Mouse (Mus musculus) forebrain, embryonic 10.5 days (tissue): ENCODE results near the gene Arv1. TPM values are rescaled to one million over a fixed set of nuclear protein-coding genes. Genes with fewer than 3 reads are reported as not detected.

Experiments
- DNase-seq: peaks from one replicate; pipeline ENCODE4 v3.0.0-alpha.2; 2017; ENCODE audit warnings: low spot score; ENCODE audit errors: extremely low spot score
- H3K27ac ChIP-seq: fragments of 300-500 bp; sonication (generic); 2 replicates; pipeline ENCODE4 v1.5.1; 2016; ENCODE audit warnings: mild to moderate bottlenecking
- H3K27me3 ChIP-seq: fragments of 300-500 bp; sonication (generic); 2 replicates; pipeline ENCODE4 v1.6.1; 2016; ENCODE audit warnings: mild to moderate bottlenecking; ENCODE audit not compliant: poor library complexity, severe bottlenecking
- H3K36me3 ChIP-seq: fragments of 300-500 bp; sonication (generic); replicated peaks from 2 replicates; pipeline ENCODE4 v1.6.1; 2016; ENCODE audit warnings: mild to moderate bottlenecking, moderate library complexity
- H3K4me1 ChIP-seq: fragments of 300-500 bp; sonication (generic); 2 replicates; pipeline ENCODE4 v1.6.1; 2016
- H3K4me3 ChIP-seq: fragments of 300-500 bp; sonication (generic); 2 replicates; pipeline ENCODE4 v1.5.1; 2016; ENCODE audit warnings: mild to moderate bottlenecking, moderate library complexity
- H3K9me3 ChIP-seq: fragments of 300-500 bp; sonication (generic); 2 replicates; pipeline ENCODE4 v1.6.1; 2016; ENCODE audit warnings: mild to moderate bottlenecking, moderate library complexity
- WGBS: fragments of 180-500 bp; shearing (Covaris S2); methylation state at CpG from one replicate; pipeline ENCODE4 v1.1.7; 2016; 5-methylcytosine and 5-hydroxymethylcytosine counted together
- polyA plus RNA-seq: library from polyadenylated mRNA; unstranded; fragments of >200 nt; fragmentation: Nextera tagmentation; extraction: Ambion mirVana; gene quantifications from 2 replicates; pipeline ENCODE4 v1.2.1, GENCODE M21; 2016

Arv1 gene
- polyA plus RNA-seq, 1 experiment from 2014 or later = 40.3 TPM

DNA sequence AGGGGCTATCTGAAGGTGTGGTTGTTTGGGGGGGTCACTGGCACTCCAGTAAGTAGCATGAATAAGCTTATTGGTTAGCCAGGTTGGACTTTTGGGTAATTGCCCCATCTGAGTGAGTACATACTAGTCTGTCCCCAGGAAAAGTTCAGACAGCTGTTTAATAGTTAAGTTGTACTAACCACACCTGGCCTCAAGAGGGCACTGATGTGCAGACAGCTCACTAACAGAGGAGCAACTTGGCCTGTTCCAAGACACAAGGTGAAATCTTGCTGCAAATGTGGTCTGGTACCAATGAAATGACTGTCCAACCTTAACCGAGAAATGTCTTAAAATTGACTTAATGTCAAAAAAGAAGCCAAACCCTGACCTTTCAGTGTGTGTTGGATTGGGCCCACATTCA is 17.3 kb downstream of the Arv1 start:
- H3K9me3 ChIP-seq = no peaks in the 10 kb centered on the region
- 78% methylated on average over 1 of the region's 1 CpGs for WGBS

GRCm38 (mm10) chr8:124746661-124747060 is 24.7 kb downstream of the Arv1 start:
- Histone ChIP-seq H3K9me3 (no peaks in the 10 kb centered on the region), H3K36me3 (peaks cover 4% of the 10 kb centered on the region), H3K4me1 (peaks cover 21% of the 10 kb centered on the region), H3K27ac (no peak overlapping the region), H3K4me3 (no peak overlapping the region), H3K27me3 (peaks cover 30% of the 10 kb centered on the region)
- WGBS = 78% methylated on average over 13 of the region's 13 CpGs
- no peak for DNase-seq

More for the DNA sequence above, 17.3 kb downstream of the Arv1 start:
- Histone ChIP-seq H3K36me3 (peaks cover 64% of the 10 kb centered on the region), H3K27ac (no peak overlapping the region), H3K4me3 (no peak overlapping the region), H3K4me1 (peaks cover 10% of the 10 kb centered on the region), H3K27me3 (no peaks in the 10 kb centered on the region)
- no peak for DNase-seq

DNA sequence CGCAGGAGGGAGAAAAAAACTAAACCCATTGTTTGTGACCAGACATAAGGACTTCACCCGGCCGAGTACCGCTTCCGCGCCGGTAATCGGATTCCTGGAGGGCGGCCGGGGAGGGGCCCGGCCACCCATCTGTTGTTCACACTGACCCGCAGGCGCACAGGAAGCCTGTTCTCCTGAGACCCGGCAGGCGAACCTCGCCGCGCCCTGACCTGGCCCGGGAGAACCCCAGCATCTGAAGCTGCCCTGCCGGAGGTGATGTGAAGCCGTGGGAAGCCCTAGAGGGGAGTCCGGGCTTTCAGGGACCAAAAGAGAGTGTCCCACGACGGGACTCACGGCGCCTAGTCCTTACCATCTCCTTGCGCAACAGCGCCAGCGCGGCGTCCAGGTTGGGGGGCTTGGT is 29.3 kb downstream of the Arv1 start:
- Histone ChIP-seq H3K36me3 (no peaks in the 10 kb centered on the region), H3K9me3 (no peaks in the 10 kb centered on the region), H3K4me1 (peaks cover 31% of the 10 kb centered on the region), H3K4me3 (peak overlapping the region; percentile 65), H3K27ac (peak overlapping the region; percentile 63; the same call in 1 of the 2 replicates), H3K27me3 (peaks cover 72% of the 10 kb centered on the region)
- WGBS = under 1% methylated on average over 31 of the region's 31 CpGs
- peak; percentile 36 for DNase-seq

DNA sequence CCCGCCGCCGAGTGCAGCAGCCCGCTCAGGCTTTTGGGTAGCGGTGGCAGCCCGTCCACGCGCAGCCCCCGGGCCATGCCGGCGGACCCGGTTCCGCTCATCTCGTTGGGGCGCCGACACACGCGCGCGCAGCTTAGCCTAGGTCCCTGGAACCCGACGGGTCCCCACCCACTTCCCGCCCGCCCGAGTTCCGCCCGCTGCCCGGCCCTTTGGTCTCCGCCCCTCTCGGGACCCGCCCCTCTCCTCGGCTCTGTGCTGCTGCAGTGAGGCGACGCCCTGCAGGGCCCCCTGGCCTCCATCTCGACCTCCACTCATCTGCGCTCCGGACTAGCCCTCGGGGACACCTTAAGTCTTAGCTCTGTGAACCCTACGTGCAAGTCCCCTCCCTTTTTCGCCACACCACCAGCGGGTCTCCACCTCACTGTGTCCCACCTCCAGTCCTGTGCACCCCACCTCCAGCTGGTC is 29.8 kb downstream of the Arv1 start, which contains the start of gene Fam89a:
TSS of gene Fam89a (minus strand) at position 124 of the 465 bp plus-strand sequence.
- Histone ChIP-seq H3K4me3 (peak within 1 kb of the TSS; percentile 65), H3K27ac (peak within 1 kb of the TSS; percentile 63; the same call in 1 of the 2 replicates), H3K27me3 (peaks cover 72% of the 10 kb centered on the region), H3K4me1 (peaks cover 33% of the 10 kb centered on the region), H3K9me3 (no peaks in the 10 kb centered on the region), H3K36me3 (no peaks in the 10 kb centered on the region)
- peak; percentile 38 for DNase-seq
- under 1% methylated on average over 41 of the region's 41 CpGs for WGBS

GRCm38 (mm10) chr8:124752325-124752862 is 30.5 kb downstream of the Arv1 start:
- H3K9me3 ChIP-seq = no peaks in the 10 kb centered on the region

GRCm38 (mm10) chr8:124754101-124754791 is 32.3 kb downstream of the Arv1 start:
- WGBS = 14% methylated on average over 11 of the region's 11 CpGs
- no peak for DNase-seq
- Histone ChIP-seq H3K27me3 (peaks cover 66% of the 10 kb centered on the region), H3K4me3 (no peak overlapping the region), H3K27ac (no peak overlapping the region), H3K36me3 (no peaks in the 10 kb centered on the region), H3K4me1 (peaks cover 41% of the 10 kb centered on the region), H3K9me3 (no peaks in the 10 kb centered on the region)

More at GRCm38 (mm10) chr8:124752325-124752862, 30.5 kb downstream of the Arv1 start:
- no peak overlapping the region for H3K27ac ChIP-seq
- H3K4me1 ChIP-seq = peaks cover 39% of the 10 kb centered on the region
- peaks cover 72% of the 10 kb centered on the region for H3K27me3 ChIP-seq
- no peaks in the 10 kb centered on the region for H3K36me3 ChIP-seq
- WGBS = 30% methylated on average over 21 of the region's 21 CpGs
- peak overlapping the region; percentile 65 for H3K4me3 ChIP-seq
- no peak for DNase-seq

GRCm38 (mm10) chr8:124754792-124755190 is 32.9 kb downstream of the Arv1 start:
- no peak overlapping the region for H3K4me3 ChIP-seq
- DNase-seq = no peak
- H3K27me3 ChIP-seq = peaks cover 61% of the 10 kb centered on the region
- no peak overlapping the region for H3K27ac ChIP-seq
- 35% methylated on average over 4 of the region's 4 CpGs for WGBS
- no peaks in the 10 kb centered on the region for H3K36me3 ChIP-seq
- peaks cover 41% of the 10 kb centered on the region for H3K4me1 ChIP-seq
- no peaks in the 10 kb centered on the region for H3K9me3 ChIP-seq

DNA sequence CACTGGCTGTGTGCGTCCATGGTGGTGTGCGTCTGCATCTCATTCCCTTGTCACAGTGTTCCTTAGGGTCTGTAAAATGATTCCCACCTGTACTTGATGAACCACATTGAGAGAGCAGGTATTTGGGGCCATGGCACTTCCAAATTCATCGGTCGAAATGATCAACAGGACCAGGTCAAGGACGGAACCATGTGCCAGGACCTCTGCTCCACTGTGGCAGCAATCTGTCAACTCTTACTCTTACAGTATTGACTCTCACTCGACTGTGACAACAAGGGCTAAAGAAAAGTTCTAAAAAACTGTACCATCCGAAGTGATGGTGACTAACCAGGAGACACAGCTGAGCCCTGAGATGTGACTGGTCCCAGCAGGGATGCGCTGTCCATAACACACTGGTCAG is 33.5 kb downstream of the Arv1 start:
- Histone ChIP-seq H3K4me3 (no peak overlapping the region), H3K27me3 (peaks cover 54% of the 10 kb centered on the region), H3K9me3 (no peaks in the 10 kb centered on the region), H3K4me1 (peaks cover 41% of the 10 kb centered on the region), H3K36me3 (no peaks in the 10 kb centered on the region), H3K27ac (no peak overlapping the region)
- 86% methylated on average over 8 of the region's 8 CpGs for WGBS
- no peak for DNase-seq

- Histone ChIP-seq H3K27ac (no peak overlapping the region), H3K36me3 (no peaks in the 10 kb centered on the region), H3K27me3 (peaks cover 47% of the 10 kb centered on the region), H3K4me1 (peaks cover 35% of the 10 kb centered on the region), H3K9me3 (no peaks in the 10 kb centered on the region), H3K4me3 (no peak overlapping the region)
- DNase-seq = no peak
- WGBS = 63% methylated on average over 2 of the region's 2 CpGs
Measured at GRCm38 (mm10) chr8:124756153-124756552, 34.2 kb downstream of the Arv1 start.

DNA sequence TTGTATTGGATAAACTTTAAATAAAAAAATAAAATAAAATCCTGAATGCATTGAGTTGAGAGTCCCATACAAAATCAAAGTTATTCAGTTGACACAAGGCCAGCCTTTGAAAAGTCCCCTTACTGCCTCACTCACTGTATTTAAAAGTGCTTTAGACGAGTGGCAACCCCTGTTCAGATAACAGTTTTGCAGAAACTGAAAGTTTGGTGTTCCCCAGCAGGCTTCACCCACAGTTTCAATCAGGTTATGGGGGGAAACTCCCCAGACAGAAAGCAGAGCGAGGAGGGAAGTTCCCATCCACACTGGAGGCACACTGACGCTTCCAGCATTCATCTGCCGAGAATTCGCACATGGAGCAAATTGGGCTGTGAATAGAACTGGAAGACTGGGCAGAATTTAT is 34.7 kb downstream of the Arv1 start:
- Histone ChIP-seq H3K36me3 (no peaks in the 10 kb centered on the region), H3K4me1 (peaks cover 30% of the 10 kb centered on the region), H3K4me3 (no peak overlapping the region), H3K27me3 (peaks cover 43% of the 10 kb centered on the region), H3K9me3 (no peaks in the 10 kb centered on the region), H3K27ac (no peak overlapping the region)
- DNase-seq = no peak
- 72% methylated on average over 5 of the region's 5 CpGs for WGBS

DNA sequence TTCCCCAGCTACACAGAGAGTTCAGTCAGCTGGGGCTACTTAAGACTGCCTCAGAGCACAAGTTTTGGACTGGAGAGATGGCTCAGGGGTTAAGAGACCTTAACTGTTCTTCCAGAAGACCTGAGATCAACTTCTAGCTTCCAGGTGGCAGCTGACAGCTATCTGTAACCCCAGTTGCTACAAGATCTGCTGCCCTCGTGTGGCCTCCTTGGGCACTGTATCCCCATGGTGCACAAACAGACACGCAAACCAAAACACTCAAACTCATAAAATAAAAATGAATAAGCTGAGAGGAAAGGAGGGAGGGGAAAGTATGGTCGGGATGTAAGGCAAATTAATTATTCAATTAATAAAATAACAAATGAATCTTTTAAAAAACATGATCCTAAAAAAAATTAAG is 36.6 kb downstream of the Arv1 start:
- Histone ChIP-seq H3K27me3 (peaks cover 23% of the 10 kb centered on the region), H3K27ac (no peak overlapping the region), H3K9me3 (no peaks in the 10 kb centered on the region), H3K4me1 (peaks cover 21% of the 10 kb centered on the region), H3K36me3 (no peaks in the 10 kb centered on the region), H3K4me3 (no peak overlapping the region)
- no peak for DNase-seq
- WGBS = 51% methylated on average over 3 of the region's 3 CpGs

- Histone ChIP-seq H3K4me3 (no peak overlapping the region), H3K9me3 (no peaks in the 10 kb centered on the region), H3K27me3 (no peaks in the 10 kb centered on the region), H3K4me1 (no peaks in the 10 kb centered on the region), H3K36me3 (no peaks in the 10 kb centered on the region), H3K27ac (no peak overlapping the region)
- DNase-seq = no peak
- WGBS = 69% methylated on average over 7 of the region's 7 CpGs
Measured at GRCm38 (mm10) chr8:124763061-124763460, 41.1 kb downstream of the Arv1 start.

DNA sequence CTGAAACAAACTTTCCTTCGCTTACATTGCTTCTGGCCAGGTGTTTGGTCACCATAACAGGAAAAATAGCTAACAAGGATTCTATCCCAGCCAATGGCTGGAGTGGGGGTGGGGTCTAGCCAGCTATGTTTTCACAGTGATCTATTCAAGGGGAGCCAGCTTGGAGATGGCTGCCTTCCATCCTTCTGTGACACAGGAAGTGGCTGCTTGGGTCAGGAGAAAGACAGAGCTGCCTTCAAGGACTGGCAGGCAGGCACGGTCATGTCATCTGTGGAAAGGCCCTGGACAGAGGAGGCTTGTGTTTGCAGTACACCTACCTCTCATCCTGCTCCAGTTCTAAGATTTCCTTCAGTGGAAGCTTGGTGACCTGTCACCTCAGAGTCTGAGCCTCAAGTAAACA is 50.5 kb downstream of the Arv1 start:
- H3K36me3 ChIP-seq = no peaks in the 10 kb centered on the region
- H3K4me3 ChIP-seq = no peak overlapping the region
- H3K9me3 ChIP-seq = no peaks in the 10 kb centered on the region
- WGBS = 68% methylated on average over 2 of the region's 2 CpGs
- no peak overlapping the region for H3K27ac ChIP-seq
- H3K4me1 ChIP-seq = peaks cover 7% of the 10 kb centered on the region
- H3K27me3 ChIP-seq = peaks cover 27% of the 10 kb centered on the region
- DNase-seq = no peak
